Mouse (Mus musculus) olfactory bulb, adult 2 months (tissue): ENCODE results near the gene Tcp11l1. TPM values are rescaled to one million over a fixed set of nuclear protein-coding genes. Genes with fewer than 3 reads are reported as not detected.

Experiments
- H3K27ac ChIP-seq: fragments of 200-500 bp; 2 replicates; pipeline ENCODE4 v1.5.1; 2012; ENCODE audit warnings: low read depth, low read length; ENCODE audit not compliant: insufficient read depth
- H3K4me1 ChIP-seq: fragments of 200-500 bp; 2 replicates; pipeline ENCODE4 v1.6.1; 2012; ENCODE audit warnings: low read length; ENCODE audit not compliant: control insufficient read depth, insufficient read depth
- H3K4me3 ChIP-seq: fragments of 200-500 bp; 2 replicates; pipeline ENCODE4 v1.5.1; 2012; ENCODE audit warnings: mild to moderate bottlenecking, low read depth, low read length, moderate library complexity; ENCODE audit not compliant: insufficient read depth
- CTCF ChIP-seq: fragments of 200-500 bp; IDR thresholded peaks from 2 replicates; pipeline ENCODE4 v1.5.1; 2012; ENCODE audit warnings: low read depth, mild to moderate bottlenecking, low read length, moderate library complexity; ENCODE audit not compliant: insufficient read depth
- POLR2A ChIP-seq: fragments of 200-500 bp; IDR thresholded peaks from 2 replicates; pipeline ENCODE4 v1.6.1; 2012; ENCODE audit warnings: mild to moderate bottlenecking, low read depth, low read length, moderate library complexity; ENCODE audit not compliant: insufficient read depth
- WGBS: fragments of 180-500 bp; shearing (Covaris S2); methylation state at CpG from one replicate; pipeline ENCODE4 v1.1.7; 2018; 5-methylcytosine and 5-hydroxymethylcytosine counted together
- polyA plus RNA-seq: library from polyadenylated mRNA; stranded (reverse); fragments of >200 nt; gene quantifications from 2 replicates; pipeline ENCODE4 v1.2.4, GENCODE M21; 2012; ENCODE audit warnings: low replicate concordance; ENCODE audit not compliant: missing spikeins, insufficient read depth, insufficient read length

Tcp11l1 gene
- polyA plus RNA-seq, 1 experiment, result not detected

GRCm38 (mm10) chr2:104663372-104664100 is 48.4 kb downstream of the Tcp11l1 start:
- TF ChIP-seq CTCF, result no peak
- no peak for TF ChIP-seq POLR2A
- Histone ChIP-seq H3K4me3 (no peak overlapping the region), H3K27ac (no peak overlapping the region), H3K4me1 (peaks cover 2% of the 10 kb centered on the region; the same call in 1 of the 2 replicates)
- WGBS, result 77% methylated on average over 8 of the region's 8 CpGs

DNA sequence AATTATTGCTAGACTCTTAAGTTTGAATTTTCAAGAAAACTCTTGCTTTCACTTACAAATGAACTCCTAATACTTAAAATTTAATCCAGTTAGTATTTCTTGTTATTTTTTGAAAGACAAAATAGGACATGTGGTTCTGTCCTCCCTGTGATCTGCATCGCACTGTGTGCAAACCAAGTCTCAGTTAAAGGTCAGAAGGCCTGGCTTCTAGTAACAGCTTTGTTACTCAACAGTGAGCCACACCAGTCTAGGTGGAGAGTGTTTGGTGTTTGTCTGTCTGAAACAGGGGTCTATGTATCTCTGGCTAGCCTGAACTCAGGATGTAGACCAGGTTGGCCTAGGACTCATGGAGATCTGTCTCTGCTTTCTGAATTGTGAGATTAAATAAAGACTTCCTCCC is 53.3 kb downstream of the Tcp11l1 start:
- WGBS, result 87% methylated on average over 1 of the region's 1 CpGs
- no peak for TF ChIP-seq POLR2A
- TF ChIP-seq CTCF, result no peak
- no peak overlapping the region for H3K4me3 ChIP-seq

GRCm38 (mm10) chr2:104615985-104616711 is 95.8 kb downstream of the Tcp11l1 start:
- WGBS, result 89% methylated on average over 4 of the region's 4 CpGs
- TF ChIP-seq CTCF (no peak), POLR2A (no peak)
- no peaks in the 10 kb centered on the region for H3K4me1 ChIP-seq
- no peak overlapping the region for H3K4me3 ChIP-seq
- H3K27ac ChIP-seq, result no peak overlapping the region

More for the DNA sequence above, 53.3 kb downstream of the Tcp11l1 start:
- Histone ChIP-seq H3K27ac (no peak overlapping the region), H3K4me1 (no peaks in the 10 kb centered on the region)

GRCm38 (mm10) chr2:104614786-104615185 is 97.2 kb downstream of the Tcp11l1 start:
- TF ChIP-seq POLR2A, result no peak
- no peak for TF ChIP-seq CTCF
- Histone ChIP-seq H3K27ac (no peak overlapping the region), H3K4me1 (no peaks in the 10 kb centered on the region), H3K4me3 (no peak overlapping the region)
- WGBS, result 89% methylated on average over 3 of the region's 3 CpGs

Other genes starting within 250 kb of the Tcp11l1 start
- gene Hipk3, start 217.7 kb downstream of the Tcp11l1 start, polyA plus RNA-seq, result 61.3 TPM in 1 of 2 replicates, not detected in the other
- not detected in 2 replicates for gene Cstf3, start 121.6 kb downstream of the Tcp11l1 start, polyA plus RNA-seq
- not detected in 2 replicates for gene Pin1rt1, start 4.2 kb upstream of the Tcp11l1 start, polyA plus RNA-seq
- gene Depdc7, start 30.7 kb upstream of the Tcp11l1 start, polyA plus RNA-seq, result not detected in 2 replicates
- not detected in 2 replicates for gene Qser1, start 104.6 kb upstream of the Tcp11l1 start, polyA plus RNA-seq
- not detected in 2 replicates for gene Prrg4, start 137.7 kb upstream of the Tcp11l1 start, polyA plus RNA-seq
- gene Ccdc73, start 155.6 kb upstream of the Tcp11l1 start, polyA plus RNA-seq, result not detected in 2 replicates